Mouse (Mus musculus) cerebellum, adult 8-10 months (tissue): ENCODE results near the gene Wwox.

Source experiments
- DNase-seq: peaks from one replicate; pipeline ENCODE4 v3.0.0; 2022

The Wwox gene

GRCm38 (mm10) chr8:115278291-115278690, 838.8 kb downstream of the Wwox start:
- DNase-seq = no peak

- DNase-seq = no peak
These were observed 850.8 kb downstream of the Wwox start for GRCm38 (mm10) chr8:115290224-115290623.

- DNase-seq = no peak
These were observed 857.3 kb downstream of the Wwox start for GRCm38 (mm10) chr8:115296760-115297159.

- no peak for DNase-seq
These were observed 863.0 kb downstream of the Wwox start for GRCm38 (mm10) chr8:115302484-115302883.

- no peak for DNase-seq
These were observed 868.0 kb downstream of the Wwox start for GRCm38 (mm10) chr8:115307412-115307811.

GRCm38 (mm10) chr8:115311003-115311402, 871.5 kb downstream of the Wwox start:
- no peak for DNase-seq

- peak; percentile 43 for DNase-seq
These were observed 872.9 kb downstream of the Wwox start for GRCm38 (mm10) chr8:115312371-115312770.

GRCm38 (mm10) chr8:115322501-115322900, 883.0 kb downstream of the Wwox start:
- DNase-seq = no peak

- DNase-seq = no peak
These were observed 891.2 kb downstream of the Wwox start for GRCm38 (mm10) chr8:115330671-115331070.

- DNase-seq = peak; percentile 20
These were observed 894.5 kb downstream of the Wwox start for GRCm38 (mm10) chr8:115333972-115334371.

- no peak for DNase-seq
These were observed 896.9 kb downstream of the Wwox start for GRCm38 (mm10) chr8:115336361-115336760.

GRCm38 (mm10) chr8:115348704-115349103, 909.2 kb downstream of the Wwox start:
- no peak for DNase-seq

GRCm38 (mm10) chr8:115350707-115351106, 911.3 kb downstream of the Wwox start:
- no peak for DNase-seq

GRCm38 (mm10) chr8:115357663-115358335, 918.3 kb downstream of the Wwox start:
- peak; percentile 20 for DNase-seq

GRCm38 (mm10) chr8:115358481-115358880, 919.0 kb downstream of the Wwox start:
- no peak for DNase-seq

GRCm38 (mm10) chr8:115359701-115360100, 920.2 kb downstream of the Wwox start:
- peak; percentile 24 for DNase-seq

- no peak for DNase-seq
These were observed 923.1 kb downstream of the Wwox start for GRCm38 (mm10) chr8:115362518-115362917.

- no peak for DNase-seq
These were observed 935.5 kb downstream of the Wwox start for GRCm38 (mm10) chr8:115374957-115375356.

- DNase-seq = peak; percentile 48
These were observed 936.0 kb downstream of the Wwox start for GRCm38 (mm10) chr8:115375361-115376047.

- DNase-seq = no peak
These were observed 937.9 kb downstream of the Wwox start for GRCm38 (mm10) chr8:115377321-115377720.

GRCm38 (mm10) chr8:115380017-115380416, 940.6 kb downstream of the Wwox start:
- no peak for DNase-seq

- DNase-seq = no peak
These were observed 951.6 kb downstream of the Wwox start for GRCm38 (mm10) chr8:115390921-115391504.

GRCm38 (mm10) chr8:115395840-115396239, 956.4 kb downstream of the Wwox start:
- no peak for DNase-seq

GRCm38 (mm10) chr8:115397981-115398380, 958.5 kb downstream of the Wwox start:
- DNase-seq = no peak
